Mouse (Mus musculus) left cerebral cortex, postnatal 36 days (tissue): ENCODE results near the gene Sntg2. TPM values are rescaled to one million over a fixed set of nuclear protein-coding genes. Genes with fewer than 3 reads are reported as not detected.

Experiments used
- DNase-seq, 2 experiments: peaks; one replicate each; pipeline ENCODE4 v3.0.0; 2021 to 2022; ENCODE audit warnings: low spot score in 2 of 2, mixed read lengths in 1 of 2
- intact Hi-C: fragments of 180-260 bp; cut with DNase I; formaldehyde crosslinking; loops from one replicate; pipeline ENCODE4 v1.15.1; 2025
- total RNA-seq, 2 experiments: library from RNA; stranded (reverse); gene quantifications; 2 replicates each; pipeline ENCODE4 v1.2.3; 2021

Gene Sntg2
- total RNA-seq, 2 experiments from 2014 or later: 6.3 to 9.3 TPM

DNA sequence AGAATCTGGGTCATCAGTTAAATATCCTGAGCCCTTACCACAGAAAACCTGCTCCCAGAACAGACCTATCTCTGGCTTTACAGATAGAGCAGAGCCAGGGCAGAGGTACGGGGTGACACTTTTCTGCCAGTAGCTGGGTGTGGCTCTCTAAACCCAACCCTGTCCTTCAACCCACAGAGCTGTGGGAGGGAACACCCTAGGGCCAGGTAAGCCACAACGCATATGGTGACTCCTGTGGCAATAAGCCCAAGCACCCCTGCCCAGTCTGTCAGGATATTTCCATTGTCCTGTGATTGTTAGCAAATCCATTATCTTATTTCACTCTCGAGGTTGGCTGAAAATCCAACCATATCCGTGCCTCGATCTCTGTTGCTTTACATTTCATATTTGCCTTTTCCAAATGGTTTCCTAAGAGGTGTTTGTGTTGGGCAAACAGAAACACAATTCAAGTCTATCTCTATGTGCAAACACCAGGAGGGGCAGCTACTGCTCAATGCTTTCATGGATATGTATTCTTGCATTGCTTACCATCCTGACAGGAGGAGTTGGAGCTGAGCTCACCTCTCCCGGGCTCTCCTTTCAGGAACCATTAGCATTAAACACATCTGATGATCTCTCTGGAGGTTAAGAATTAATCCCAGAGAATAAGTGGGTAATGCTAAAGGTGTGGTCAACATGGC lies 156.3 kb downstream of the Sntg2 start:
- intact Hi-C loops: no loop called here
- no peak for DNase-seq

DNA sequence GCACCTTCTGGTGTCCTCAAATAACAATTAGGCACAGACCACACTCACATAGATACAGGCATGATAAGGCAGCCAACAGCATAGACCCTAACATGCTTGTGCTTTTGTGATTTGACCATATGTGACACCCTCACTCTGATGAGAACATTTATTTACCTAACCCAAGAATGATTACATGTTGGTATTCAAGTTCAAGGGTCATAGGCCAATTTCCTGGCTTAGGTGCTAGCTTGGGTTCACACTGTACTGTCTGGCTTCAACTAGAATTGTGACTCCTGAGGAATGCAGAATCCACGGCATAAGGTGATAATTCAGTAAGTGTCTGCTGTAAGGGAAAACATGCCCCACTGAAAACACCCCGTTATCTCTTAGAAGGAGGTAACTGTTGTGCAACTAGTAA lies 158.4 kb downstream of the Sntg2 start:
- intact Hi-C loops: no loop called here
- no peak for DNase-seq

DNA sequence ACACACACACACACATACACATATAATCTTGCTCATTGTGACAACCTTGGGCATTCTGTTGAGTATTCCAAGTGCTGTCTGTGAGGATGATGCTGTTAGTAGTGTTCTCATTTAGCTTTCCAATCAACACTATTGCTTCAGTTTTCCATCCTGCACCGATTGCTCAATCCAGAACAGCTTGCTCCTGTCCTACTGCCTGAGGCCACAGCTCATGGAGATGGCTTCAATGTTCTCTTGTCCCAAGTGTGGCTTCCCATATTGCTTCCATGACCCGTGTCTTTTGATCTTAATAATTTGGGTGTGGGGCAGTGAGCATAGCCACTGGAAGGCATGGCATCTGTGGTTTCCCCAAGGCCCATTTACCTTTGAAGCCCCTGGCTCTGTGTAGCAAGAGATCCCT lies 162.8 kb downstream of the Sntg2 start:
- intact Hi-C loops: no loop called here
- no peak for DNase-seq

DNA sequence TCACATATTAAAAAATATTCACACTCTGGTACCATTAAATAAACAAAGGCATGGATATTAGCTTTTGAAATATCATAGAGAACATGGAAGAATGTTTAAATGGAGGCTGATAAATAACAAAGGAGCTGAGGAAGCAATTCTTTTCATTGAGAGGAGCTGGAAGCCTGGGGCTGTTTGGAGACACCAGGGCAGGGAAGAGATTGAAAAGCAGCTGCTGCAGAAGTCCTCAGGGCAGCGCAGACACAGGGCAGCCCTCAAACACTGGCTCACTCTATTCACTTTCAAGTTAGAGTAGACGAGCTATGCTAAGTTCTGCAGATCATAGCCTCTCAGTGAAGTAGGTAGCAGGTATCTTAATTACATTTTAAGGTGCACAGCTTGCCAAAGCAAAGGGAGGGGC lies 164.6 kb downstream of the Sntg2 start:
- intact Hi-C loops: no loop called here
- DNase-seq: no peak

DNA sequence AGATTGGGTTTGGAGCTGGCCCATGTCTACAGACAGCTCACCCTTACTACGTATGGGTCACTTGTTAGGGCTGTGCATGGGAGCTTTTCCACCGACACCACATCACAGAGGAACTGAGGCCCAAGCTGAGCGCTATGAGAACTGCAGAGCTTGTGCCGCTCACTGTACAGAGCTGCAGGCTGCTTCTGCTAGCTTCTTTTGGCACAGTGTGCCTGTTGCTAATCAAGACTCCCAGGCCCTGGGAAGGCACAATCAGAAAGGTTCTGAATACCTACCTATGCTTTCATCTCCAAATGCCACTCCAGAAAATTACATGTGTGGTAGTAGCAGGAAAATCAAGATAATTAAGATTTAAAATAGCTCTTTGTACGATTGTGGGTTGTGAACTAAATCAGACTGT lies 165.1 kb downstream of the Sntg2 start:
- DNase-seq: no peak
- intact Hi-C loops: no loop called here

DNA sequence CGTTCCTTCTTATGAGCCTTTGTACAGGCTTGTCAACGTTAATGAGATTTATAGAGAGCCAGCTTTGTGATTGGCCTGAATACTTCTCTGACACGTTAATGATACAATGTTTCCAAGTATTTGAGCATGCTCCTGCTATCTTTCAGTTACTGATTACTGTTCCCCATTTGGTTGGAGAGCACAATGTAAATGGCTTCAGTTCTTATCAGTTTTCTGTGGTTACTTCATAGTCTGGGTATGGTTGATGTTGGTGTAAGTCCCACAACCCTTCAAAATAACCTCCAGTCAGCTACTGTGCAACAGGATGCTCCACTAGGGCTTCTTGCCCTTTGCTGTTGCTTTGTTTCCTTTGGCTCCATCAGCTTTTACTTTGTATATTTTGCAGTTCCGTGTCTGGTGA lies 168.7 kb downstream of the Sntg2 start:
- intact Hi-C loops: loop anchor here (5.0 kb wide), 1 partner anchor 373 kb away; no protein-coding TSS in a partner anchor
- DNase-seq: no peak

DNA sequence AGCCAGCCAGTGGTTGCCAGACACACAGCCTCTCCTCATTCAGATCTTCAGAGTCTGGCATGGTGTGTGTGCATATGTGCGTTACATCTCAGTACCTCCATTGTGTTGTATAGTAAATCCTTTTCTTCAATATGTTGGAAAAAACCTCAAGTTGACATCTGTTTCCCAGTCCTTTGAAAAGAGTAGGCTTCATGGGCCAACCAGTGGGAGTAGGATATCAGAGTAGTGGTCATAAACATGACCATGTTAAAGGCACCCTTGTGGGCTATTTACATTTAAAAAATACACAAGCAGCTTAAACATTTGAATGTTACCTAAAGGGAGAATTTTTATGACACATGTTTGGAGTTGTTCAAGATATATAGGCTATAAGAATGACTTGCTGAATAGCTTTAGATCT lies 170.4 kb downstream of the Sntg2 start:
- intact Hi-C loops: loop anchor here (5.0 kb wide), 1 partner anchor 375 kb away; no protein-coding TSS in a partner anchor
- DNase-seq: no peak

DNA sequence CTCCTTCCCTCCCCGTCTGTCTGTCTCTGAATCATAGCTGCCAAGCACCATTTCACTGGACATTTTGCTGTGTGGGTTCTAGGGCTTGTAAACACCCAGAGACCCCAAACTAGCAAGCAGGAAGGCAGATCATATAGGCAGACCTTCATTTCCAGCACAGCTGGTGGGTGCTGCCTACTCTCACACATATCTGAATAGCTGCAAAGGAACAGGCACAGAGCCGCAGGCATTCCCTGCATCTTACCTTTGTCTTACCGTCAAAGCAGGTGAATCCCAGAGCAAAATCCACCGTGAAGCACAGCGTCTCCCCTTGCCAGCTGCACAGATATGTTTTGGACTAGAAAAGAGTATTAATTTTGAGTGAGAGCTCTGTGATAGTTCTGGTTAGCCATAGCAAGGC lies 172.1 kb downstream of the Sntg2 start:
- intact Hi-C loops: loop anchor here (5.0 kb wide), 1 partner anchor 376 kb away; no protein-coding TSS in a partner anchor
- DNase-seq: peak; percentile 38 to 39

DNA sequence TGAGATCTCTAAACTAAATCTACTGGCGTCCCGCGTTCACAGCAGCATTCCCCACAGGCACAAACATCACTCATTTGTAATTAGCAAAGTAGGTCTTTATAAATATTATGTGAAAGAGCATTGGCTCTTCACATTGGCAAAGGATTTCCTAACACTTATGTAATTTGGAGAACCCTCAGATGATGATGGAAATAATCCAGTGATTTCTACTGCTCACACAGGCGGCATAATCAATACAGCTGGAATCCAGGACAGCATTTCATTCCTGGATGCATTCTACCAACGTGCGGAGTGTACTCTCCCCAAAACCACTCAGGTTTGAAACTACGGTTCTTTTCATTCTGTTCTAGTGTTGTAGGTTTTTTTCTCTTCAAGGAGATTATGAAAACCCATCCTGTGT lies 172.6 kb downstream of the Sntg2 start:
- intact Hi-C loops: loop anchor here (5.0 kb wide), 1 partner anchor 377 kb away; no protein-coding TSS in a partner anchor
- DNase-seq: no peak

DNA sequence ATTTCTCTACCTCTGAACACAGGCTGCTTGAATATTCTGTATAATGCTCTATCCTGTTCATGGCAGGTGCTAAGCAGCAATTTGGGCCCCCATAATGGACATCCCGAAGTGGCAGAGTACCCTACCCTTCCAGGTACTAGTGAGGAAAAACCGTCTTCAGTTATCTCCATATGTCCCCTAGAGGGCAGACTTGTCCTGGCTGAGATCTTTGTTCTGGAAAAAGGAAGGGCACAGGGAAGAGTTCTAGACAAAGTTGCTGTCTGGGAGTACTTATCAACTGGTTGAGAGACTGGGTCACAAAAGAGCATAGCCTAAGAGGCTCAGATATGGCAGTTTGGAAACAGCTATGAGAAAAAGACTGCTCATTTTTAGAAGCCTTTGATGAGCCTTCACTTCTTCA lies 173.4 kb downstream of the Sntg2 start:
- DNase-seq: peak; percentile 39 to 40
- intact Hi-C loops: loop anchor here (1.0 to 5.0 kb wide), 2 partner anchors 171 to 378 kb away; no protein-coding TSS in a partner anchor

DNA sequence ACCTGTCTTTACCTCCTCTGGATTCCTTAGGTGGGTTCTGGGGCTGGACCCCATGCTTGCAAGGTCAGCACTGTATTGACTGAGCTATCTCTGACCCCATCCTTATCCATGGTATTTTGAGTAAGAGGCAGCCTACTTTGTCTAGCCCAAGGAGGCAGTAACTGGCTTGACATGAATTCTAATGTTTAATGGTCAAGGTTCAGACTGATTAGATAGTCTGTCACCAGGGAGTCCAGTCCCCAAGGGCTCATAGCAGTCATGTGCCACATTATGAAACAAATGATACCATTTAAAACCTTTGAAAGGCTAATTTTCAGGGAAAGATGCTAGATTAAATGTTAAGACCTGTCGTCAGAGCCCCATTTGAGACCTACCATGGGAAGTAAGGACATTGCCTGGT lies 174.9 kb downstream of the Sntg2 start:
- intact Hi-C loops: no loop called here
- DNase-seq: no peak

DNA sequence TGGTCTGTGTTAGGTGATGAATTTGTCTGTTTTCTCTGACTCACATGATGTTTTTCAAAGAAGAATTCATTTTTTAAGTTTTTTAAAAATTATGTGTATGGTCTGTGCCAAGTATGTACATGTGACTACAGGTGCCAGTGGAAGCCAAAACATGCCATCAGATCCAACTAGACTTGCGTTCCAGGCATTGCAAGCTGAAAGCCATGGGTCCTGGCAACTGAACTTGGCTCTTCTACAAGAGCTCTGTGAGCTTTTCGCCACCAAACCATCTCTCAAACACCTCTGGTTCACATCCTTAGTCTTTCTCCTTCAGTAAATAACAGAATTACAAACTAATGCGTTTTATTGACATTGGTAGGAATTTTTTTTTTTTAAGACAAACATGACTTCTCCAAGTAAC lies 191.5 kb downstream of the Sntg2 start:
- no peak for DNase-seq
- intact Hi-C loops: loop anchor here (10.0 kb wide), 1 partner anchor 127 kb away; no protein-coding TSS in a partner anchor

DNA sequence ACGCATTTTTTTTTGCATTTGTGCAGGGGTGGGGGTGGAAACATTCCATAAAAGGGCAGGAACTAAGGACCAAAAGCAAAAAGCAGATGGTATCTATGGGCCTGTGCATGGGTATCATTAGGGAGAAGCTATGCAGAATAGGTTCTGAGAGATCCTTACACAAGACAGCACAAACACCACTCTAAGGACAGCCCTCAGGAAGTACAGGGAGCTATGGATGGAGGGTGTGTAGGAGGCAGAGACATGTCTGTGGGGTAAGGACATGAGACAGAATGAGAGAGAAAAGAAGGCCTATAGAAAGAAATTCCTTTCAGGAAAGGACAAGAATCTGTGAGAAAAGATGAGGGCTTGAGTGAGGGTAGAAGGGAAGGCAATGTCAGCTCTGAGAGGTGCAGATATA lies 193.6 kb downstream of the Sntg2 start:
- no peak for DNase-seq
- intact Hi-C loops: loop anchor here (10.0 kb wide), 1 partner anchor 125 kb away; no protein-coding TSS in a partner anchor

DNA sequence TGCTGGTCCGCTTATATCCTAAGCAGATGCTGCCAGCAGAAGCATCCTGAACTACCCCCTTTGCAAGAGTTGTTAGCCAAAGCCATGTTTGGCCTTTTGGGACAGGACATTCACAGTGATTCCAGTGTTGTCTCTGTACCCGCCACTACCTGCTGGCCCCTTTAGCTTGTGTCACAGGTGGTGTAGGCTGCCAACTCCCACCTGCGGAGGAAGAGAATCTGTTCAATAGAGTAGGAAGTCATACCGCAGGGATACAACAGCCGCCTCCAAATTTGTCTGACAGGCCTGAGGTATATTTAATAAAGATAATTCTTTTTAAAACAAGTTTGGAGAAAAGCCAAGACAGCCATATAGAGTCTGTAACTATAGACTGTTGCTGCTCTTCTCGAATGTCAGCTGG lies 195.2 kb downstream of the Sntg2 start:
- intact Hi-C loops: no loop called here

DNA sequence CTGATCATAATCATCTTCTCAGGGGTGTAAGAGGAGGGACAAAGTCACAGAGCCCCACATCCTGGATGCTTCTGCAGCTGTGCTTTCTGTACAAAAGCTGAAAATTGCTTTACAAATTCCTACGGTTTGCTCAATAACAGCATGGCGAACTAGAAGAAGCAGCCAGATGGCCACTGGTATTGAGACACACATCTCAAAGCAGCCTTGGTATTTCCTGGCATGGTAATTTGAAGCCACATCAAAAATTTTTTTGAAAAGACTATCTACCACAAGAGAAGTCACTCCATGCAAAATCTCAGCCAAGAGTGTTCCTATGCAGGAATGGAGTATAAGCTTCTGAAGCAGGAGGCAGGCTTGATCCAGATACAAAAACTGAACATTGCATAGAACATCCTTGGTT lies 195.6 kb downstream of the Sntg2 start:
- no peak for DNase-seq
- intact Hi-C loops: no loop called here

More for the DNA sequence above, 195.2 kb downstream of the Sntg2 start:
- no peak for DNase-seq

DNA sequence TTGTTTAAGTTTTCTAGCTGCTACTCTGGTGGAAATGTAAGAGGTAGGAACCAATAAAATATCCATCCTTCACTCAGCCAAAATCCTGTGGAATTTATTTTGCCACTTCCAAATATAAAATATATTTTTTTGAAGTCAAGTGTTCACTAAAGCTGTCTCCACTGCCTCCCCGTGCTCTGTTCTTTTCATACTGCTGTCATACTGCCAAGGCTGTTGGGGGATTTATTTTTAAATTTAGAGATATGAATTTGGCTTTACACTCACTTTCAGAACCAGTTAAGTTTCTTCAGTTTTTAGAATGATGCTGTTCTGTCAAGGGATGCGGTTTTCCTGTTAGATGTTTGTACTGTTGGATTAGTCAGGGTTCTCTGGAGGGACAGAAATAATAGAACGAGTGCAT lies 204.7 kb downstream of the Sntg2 start:
- intact Hi-C loops: no loop called here
- no peak for DNase-seq

DNA sequence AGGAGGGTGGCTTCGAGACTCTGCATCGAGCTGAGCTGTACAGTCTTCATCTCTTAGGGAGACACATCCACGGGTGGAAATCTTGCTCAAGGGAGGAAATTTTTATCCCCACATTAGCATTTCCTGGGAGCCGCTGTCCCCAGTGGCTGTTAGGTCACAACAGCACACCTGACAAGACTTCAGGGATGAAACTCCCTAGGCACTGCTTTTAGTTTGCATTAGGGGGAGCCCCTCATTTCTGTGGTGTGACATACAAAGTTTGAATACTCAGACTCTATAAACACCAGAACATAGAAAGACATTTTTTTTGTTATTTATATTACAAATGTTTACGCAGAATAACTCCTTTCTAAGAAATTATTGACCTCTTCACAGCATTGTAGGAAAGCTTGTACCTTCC lies 208.6 kb downstream of the Sntg2 start:
- DNase-seq: no peak
- intact Hi-C loops: no loop called here

DNA sequence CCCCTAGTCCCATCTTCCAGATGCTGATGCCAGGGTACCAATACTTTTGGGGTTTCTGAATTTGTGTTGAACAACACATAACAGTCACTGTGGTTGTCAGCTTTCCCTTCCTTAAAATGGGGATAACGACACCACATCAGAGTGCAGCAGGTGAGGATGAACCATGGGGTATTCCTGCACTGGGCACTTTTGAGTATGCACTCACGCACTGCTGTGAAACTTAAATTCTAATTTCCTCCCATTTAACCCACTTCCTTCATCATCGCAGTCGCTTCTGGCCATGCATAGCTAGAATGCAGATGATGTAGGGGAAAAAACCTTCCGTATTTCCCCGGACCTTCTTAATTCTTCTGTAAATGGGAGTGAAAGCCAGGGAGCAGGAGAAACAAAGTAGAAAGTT lies 209.2 kb downstream of the Sntg2 start:
- DNase-seq: no peak
- intact Hi-C loops: no loop called here

DNA sequence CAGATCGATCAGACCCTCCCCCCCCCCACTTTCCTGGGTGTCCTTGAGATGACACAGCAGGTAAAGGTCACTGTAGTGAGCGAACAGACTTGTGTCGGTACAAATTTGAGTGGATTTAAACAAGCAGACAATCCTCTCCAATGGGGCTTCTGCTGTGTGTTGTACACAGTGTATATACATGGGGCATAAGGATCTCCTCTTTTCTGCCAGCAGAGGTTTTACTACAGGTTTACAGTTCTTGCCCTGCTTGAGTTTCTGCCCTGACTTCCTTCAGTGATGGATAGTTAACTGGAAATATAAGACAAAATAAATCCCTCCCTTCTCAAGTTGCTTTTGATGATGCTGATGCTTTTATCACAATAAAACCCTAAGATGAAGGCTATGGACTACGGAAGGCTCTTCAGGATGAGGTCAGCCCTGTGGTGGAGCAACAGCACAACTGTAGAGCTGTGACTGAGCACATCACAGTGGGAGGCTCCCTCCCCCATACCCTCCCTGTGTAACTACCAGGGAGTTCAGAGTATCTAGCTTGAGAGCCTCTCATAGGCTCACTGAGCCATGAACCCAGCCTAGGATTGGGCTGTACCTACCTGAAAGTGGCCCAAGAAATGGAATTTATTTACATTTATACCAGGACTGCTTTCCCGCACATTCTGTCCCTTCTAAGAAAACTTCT lies 211.3 kb downstream of the Sntg2 start:
- intact Hi-C loops: no loop called here
- DNase-seq: no peak

DNA sequence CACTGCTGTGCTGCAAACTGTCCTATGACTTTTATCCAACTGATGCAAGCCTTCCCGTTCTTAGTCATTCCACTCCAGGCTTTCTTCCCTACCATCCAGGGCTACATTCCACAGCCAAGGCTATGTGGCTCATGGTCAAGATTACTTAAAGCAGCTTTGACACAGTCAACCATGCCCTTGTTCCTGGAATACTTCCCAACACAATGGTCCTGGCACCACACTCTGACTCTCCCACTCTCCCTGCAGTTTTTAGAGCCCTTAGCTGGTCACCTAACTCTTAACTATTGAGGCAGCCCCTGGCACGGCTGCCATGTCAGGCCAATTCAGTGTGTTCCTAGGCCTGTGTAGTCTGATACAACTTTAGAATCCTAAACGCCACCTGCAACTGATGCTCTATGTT lies 212.7 kb downstream of the Sntg2 start:
- DNase-seq: no peak
- intact Hi-C loops: no loop called here

DNA sequence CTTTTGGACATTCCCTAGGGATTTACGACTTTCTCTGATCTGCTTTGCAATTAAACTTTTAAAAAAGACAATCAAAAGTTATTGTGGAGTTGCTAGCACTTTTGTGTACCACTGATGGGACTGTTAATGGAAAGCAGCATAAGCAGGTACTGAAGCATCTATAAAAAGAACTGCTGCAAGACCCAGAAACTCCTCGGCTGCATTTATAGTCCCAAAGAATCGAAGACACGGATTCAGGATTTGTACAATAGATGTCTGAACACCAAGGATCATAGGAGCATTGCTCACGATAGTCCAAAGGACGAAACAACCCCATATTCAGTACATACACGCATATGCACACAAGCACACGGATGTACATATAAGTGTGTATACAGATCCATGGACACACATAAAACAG lies 213.4 kb downstream of the Sntg2 start:
- intact Hi-C loops: no loop called here
- no peak for DNase-seq
